Mouse (Mus musculus): Measurements from ENCODE around the gene Tas1r1. TPM values are rescaled to one million over a fixed set of nuclear protein-coding genes. Genes with fewer than 3 reads are reported as not detected.

Gene Tas1r1
- polyA plus RNA-seq, 1 experiment from 2014 or later: 1.2 TPM

DNA sequence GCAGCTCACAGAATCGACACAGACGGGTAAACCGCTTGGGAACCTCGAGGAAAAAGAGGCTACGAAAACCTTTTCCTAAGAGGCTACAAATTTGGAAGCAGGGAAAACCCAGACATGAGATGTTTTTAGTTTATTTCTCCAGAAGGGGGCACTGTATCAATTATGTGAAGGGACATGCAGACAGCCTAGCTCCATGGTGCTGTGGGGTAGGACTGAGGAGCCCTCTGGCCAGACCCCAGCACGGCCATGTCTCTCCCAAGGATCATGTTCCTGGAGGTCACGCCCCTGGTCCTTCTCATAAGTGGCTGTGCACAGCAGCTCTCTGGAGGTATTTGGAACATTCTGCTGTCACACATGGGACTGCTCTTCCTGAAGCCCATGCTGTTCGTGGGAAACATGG lies 57.7 kb downstream of the Tas1r1 start:
- Histone ChIP-seq H3K4me1 (ENCODE audit: control insufficient read depth, insufficient read depth, low read length) (0 out of 2 replicates have a peak, but pooled peaks cover 2% of the 10 kb centered on the region), H3K9me3 (ENCODE audit: control insufficient read depth, low read length) (no peaks in the 10 kb centered on the region), H3K27me3 (ENCODE audit: control insufficient read depth, insufficient read depth, low read length) (no peaks in the 10 kb centered on the region), H3K4me3 (replicated peaks; ENCODE audit: low read depth, low read length) (no peak overlapping the region), H3K27ac (replicated peaks; ENCODE audit: low read depth, low read length) (no peak overlapping the region), H3K9ac (replicated peaks; ENCODE audit: low read length) (no peak overlapping the region), H3K36me3 (ENCODE audit: control insufficient read depth, insufficient read depth, low read length) (peaks cover 40% of the 10 kb centered on the region), H3K4me2 (ENCODE audit: low read length) (no peak overlapping the region)
- 81% methylated on average over 8 of the region's 8 CpGs for WGBS
- ATAC-seq (ENCODE audit: low FRiP score, low TSS enrichment): 0 out of 2 replicates have a peak, but pooled peaks have one; percentile 10
- DNase-seq: peak; percentile 59

Other genes with a start within 250 kb of the Tas1r1 start
- gene Camta1, start 176.7 kb downstream of the Tas1r1 start, polyA plus RNA-seq (2014; fragmentation: Nextera tagmentation; extraction: Ambion mirVana): 157 and 164 TPM in 2 replicates
- 69.2 and 75.2 TPM in 2 replicates for gene Dnajc11, start 104.9 kb downstream of the Tas1r1 start, polyA plus RNA-seq (2014; fragmentation: Nextera tagmentation; extraction: Ambion mirVana)
- gene Thap3, start 49.6 kb downstream of the Tas1r1 start, polyA plus RNA-seq (2014; fragmentation: Nextera tagmentation; extraction: Ambion mirVana): 23.1 and 31.2 TPM in 2 replicates
- 16.9 and 19.0 TPM in 2 replicates for gene Phf13, start 42.3 kb downstream of the Tas1r1 start, polyA plus RNA-seq (2014; fragmentation: Nextera tagmentation; extraction: Ambion mirVana)
- gene Klhl21, start 29.8 kb downstream of the Tas1r1 start, polyA plus RNA-seq (2014; fragmentation: Nextera tagmentation; extraction: Ambion mirVana): 1.5 and 1.6 TPM in 2 replicates
- 19.7 and 21.8 TPM in 2 replicates for gene Zbtb48, start 10.9 kb downstream of the Tas1r1 start, polyA plus RNA-seq (2014; fragmentation: Nextera tagmentation; extraction: Ambion mirVana)
- 21.1 and 25.8 TPM in 2 replicates for gene Nol9, start 753 bp upstream of the Tas1r1 start, polyA plus RNA-seq (2014; fragmentation: Nextera tagmentation; extraction: Ambion mirVana)
- gene Plekhg5, start 33.9 kb upstream of the Tas1r1 start, polyA plus RNA-seq (2014; fragmentation: Nextera tagmentation; extraction: Ambion mirVana): 7.0 and 8.0 TPM in 2 replicates
- gene Tnfrsf25, start 77.4 kb upstream of the Tas1r1 start, polyA plus RNA-seq (2014; fragmentation: Nextera tagmentation; extraction: Ambion mirVana): 0.54 and 1.2 TPM in 2 replicates
- not detected in 2 replicates for gene Espn, start 113.8 kb upstream of the Tas1r1 start, polyA plus RNA-seq (2014; fragmentation: Nextera tagmentation; extraction: Ambion mirVana)
- gene Hes2, start 120.3 kb upstream of the Tas1r1 start, polyA plus RNA-seq (2014; fragmentation: Nextera tagmentation; extraction: Ambion mirVana): not detected in 2 replicates
- 276 and 368 TPM in 2 replicates for gene Acot7, start 139.6 kb upstream of the Tas1r1 start, polyA plus RNA-seq (2014; fragmentation: Nextera tagmentation; extraction: Ambion mirVana)
- 14.0 and 15.2 TPM in 2 replicates for gene Gpr153, start 235.7 kb upstream of the Tas1r1 start, polyA plus RNA-seq (2014; fragmentation: Nextera tagmentation; extraction: Ambion mirVana)

Measured in midbrain, embryonic 14.5 days (tissue).